Mouse (Mus musculus) B cell, adult 2 months (primary cell): ENCODE data around the gene Cpxm1.
A peak's percentile ranks its signal among the peaks of the same experiment; 100 is the strongest.

Source experiments
- DNase-seq, 2 experiments: peaks; one replicate each; pipeline ENCODE4 v3.0.0; 2022

Gene Cpxm1

DNA sequence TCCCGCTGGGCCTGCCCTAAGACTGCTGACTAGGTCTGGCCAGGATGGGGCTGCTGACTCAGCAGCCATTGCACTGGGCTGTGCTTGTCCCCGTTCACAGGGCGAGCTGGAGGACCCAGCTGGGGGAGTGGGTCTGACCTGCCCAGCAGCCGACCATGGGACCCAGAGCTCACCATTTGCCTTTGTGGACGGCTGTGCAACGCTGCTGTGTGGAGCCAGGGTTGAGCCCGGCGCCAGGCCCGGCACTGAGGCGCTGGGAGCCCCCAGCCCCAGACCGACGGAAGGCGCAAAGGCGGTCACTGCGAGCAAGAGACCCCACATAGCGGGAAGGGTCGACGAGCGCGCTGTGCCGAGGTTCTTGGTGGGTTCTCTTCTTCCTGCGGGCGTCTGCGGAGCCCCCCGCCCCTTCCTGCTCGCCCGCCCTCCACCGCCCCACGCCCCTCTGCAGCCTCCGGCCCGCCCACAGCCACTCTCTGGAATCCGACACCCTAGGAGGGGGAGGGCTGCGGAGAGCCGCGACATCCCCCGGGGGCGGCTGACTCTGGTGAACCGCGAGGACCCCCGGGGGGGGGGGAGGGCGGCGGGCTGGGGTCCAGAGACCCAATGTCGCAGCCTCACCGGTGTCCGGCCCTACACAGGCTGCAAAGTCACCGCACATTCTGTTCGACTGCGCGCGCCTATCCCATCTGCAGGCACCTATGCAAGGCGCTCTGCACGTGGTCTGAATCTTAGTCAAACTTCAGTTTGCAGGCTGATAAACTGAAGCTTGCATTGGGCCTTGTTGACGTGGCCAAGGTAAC is at the start of gene Cpxm1:
Gene Cpxm1 (minus strand): TSS at position 389 of the 800 bp plus-strand sequence.
- no peak for DNase-seq

- no peak for DNase-seq
These were observed 44.8 kb upstream of the Cpxm1 start for GRCm38 (mm10) chr2:130442162-130442561.

GRCm38 (mm10) chr2:130439840-130440480 is 42.6 kb upstream of the Cpxm1 start:
- DNase-seq: no peak

- no peak for DNase-seq
These were observed 41.5 kb upstream of the Cpxm1 start for GRCm38 (mm10) chr2:130438861-130439260.

GRCm38 (mm10) chr2:130436769-130437168 is 39.4 kb upstream of the Cpxm1 start:
- no peak for DNase-seq

- DNase-seq: peak; percentile 56 to 57
These were observed 35.8 kb upstream of the Cpxm1 start for GRCm38 (mm10) chr2:130433152-130433551.

GRCm38 (mm10) chr2:130432157-130432556 is 34.8 kb upstream of the Cpxm1 start:
- DNase-seq: no peak

GRCm38 (mm10) chr2:130430484-130430883 is 33.1 kb upstream of the Cpxm1 start:
- no peak for DNase-seq

DNA sequence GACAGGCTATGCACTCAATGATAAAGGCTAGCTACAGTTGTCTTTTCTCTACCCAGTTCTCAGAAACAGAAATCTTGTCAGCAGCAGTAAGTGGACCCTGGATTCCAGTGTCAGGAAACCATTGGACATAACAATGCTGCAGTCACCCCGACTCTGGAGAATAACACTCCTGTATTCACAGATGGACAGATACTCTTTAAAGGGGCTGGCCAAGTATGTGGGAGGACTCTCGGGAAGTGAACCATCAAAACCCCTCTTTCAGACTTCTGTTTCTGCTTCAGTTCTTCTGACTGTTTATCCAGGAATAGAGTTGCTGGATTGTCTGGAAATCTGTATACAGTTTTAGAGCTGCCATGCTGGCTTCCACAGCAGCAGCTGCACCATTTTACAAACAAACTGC is 32.5 kb upstream of the Cpxm1 start:
- DNase-seq: no peak

GRCm38 (mm10) chr2:130425112-130425511 is 27.7 kb upstream of the Cpxm1 start:
- peak in 1 of 2 experiments; percentile 2 for DNase-seq

- peak; percentile 95 to 96 for DNase-seq
These were observed 26.9 kb upstream of the Cpxm1 start, which contains the start of the genes Vps16 and Pced1a for GRCm38 (mm10) chr2:130424126-130424853. Gene Vps16 (plus strand): TSS chr2:130424339. Gene Pced1a (minus strand): TSS chr2:130424701.

DNA sequence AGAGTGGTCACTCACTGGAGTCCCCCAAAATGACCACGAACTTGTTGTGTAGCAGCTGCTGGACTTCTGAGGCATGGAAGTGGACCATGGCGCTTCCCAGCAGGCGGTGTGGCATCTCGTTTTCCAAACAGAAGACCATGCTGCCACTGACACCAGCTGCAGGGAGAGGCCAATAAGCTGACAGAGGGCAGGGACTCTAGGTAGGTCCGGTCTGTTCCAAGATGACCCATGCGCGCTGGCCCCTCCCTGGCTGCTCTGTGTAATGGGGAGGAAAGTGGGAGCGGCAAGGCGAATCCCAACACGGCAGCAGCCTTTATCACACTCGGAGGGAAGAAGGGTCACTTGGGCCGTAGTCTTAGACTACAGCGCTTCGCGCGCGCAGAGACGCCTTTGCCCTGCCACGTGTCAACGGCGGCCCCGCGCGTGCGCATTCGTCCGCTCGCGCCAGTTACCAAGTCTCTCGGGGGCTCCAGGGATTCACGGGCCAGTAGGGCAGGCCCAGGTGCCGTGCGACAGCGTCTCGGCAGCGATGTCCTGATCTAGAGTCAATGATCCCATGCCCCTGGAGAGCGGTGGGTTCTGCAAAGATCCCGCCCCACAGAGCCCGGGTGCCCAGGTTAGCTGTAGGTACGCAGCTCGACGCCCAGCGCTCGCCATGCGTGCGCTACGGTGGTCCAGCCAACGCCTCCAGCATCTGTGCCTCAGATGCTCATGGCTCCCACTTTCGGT is 26.2 kb upstream of the Cpxm1 start:
- DNase-seq: peak; percentile 85

- no peak for DNase-seq
These were observed 24.6 kb upstream of the Cpxm1 start for GRCm38 (mm10) chr2:130421781-130422620.

DNA sequence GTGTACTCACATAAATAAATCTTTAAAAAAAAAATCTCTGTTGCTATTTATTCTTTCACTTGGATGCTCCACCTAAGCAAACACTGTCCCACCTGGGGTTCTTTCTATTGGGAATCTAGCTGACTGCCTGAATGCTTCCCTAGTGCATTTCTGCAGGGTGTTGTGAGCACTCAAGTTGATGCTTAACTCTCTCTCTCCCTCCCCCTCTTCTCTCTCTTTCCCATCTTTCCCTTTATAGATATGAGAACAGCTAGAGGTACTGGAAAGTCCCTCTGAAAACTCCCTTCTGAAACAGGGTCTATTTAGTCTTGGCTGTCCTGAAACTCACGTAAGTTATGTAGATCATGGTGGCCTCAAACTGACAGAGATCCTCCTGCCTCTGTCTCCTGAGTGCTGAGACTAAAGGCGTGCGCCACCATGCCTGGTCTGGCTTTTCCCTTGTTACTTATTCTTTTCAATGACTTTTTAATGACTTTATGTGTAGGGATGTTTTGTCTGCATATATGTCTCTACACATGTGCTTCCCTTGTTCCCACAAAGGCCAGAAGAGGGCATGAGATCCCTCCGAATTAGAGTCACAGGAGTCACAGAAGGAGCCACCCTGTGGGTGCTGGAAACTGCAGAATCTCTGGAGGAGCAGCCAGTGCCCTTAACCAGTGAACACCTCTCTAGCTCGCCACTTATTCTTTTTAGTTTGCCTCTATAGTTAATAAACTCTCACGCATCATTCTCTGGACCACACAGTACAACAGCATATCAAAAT is 16.9 kb upstream of the Cpxm1 start:
- DNase-seq: no peak

DNA sequence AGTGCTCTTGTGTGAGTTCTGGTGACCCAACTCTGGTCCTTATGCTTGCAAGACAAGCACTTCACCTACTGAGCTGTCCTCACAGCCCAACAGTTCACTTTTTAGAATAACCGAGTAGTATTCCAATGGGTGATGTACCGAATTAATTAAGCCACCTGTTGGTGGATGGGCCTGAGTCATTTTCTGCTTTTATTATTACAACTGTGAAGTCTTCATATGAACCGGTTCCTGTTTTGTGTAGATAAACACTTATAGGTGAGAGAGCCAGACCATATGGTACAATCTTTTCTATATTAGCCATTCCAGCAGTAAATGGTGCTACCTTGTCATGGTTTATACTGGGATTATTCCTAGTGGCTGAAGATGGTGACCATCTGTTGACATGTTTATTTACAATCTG is 15.4 kb upstream of the Cpxm1 start:
- no peak for DNase-seq

DNA sequence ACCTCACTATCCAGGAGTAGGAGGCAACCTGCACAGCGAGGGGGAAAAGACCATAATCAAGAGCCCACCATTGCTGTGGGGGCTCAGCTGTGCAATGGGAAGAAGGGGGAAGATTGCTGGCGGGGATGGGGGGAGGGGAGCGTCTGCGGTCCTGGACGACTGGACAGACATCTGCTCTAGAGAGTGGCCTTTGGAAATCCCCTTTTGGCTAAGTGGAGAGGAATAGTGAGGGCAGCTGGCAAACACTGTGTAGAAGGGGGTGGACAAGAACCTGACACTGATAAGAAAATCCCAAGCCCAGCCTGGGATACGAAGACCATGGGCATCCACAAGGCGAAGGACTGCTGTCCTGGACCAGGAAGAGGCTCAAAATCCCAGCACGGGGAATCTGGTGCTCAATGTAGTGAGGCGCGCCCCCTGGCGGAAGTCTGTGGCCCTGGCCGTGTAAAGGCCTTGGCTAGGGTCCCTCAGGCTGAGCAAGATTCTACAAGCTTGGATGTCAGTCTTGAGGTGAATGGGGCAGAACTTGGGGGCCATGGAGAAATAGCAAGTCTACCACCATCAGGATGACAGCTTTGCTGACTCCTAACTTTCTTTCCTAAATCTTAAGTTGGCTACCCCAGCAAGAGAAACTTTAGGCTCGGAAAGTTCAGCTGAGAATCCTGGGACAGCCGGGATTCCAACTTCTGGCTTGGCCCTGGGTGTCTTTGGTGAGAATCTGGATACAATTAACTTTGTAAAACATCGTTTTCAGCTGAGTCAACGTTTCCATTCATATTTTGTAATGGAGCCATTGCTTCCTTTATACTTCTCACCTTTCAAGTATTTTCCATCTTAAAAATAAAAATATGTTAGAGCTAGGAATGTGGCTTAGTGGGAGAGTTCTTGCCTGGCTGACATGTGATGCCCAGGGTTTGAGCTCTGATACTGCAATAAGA is 14.5 kb upstream of the Cpxm1 start:
- peak; percentile 81 to 82 for DNase-seq

DNA sequence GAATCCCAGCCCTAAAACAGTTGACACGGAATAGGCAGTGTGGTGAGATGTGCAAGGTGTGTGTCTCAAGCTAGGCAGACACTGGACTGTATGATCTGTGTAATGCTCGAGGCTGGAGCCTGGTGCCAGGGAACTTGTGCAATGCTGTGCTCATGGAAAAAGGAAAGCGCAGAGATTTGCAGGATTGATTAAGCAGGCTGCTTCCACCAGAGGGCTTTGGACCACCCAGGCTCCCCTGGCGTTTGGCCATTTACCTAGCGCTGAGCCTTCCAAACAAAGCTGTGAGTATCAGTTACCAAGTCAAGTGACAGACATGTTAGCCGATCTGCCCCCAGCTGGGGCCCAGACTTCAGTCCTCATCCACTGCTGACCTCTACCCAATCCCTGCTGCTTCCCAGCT is 10.8 kb upstream of the Cpxm1 start:
- no peak for DNase-seq

DNA sequence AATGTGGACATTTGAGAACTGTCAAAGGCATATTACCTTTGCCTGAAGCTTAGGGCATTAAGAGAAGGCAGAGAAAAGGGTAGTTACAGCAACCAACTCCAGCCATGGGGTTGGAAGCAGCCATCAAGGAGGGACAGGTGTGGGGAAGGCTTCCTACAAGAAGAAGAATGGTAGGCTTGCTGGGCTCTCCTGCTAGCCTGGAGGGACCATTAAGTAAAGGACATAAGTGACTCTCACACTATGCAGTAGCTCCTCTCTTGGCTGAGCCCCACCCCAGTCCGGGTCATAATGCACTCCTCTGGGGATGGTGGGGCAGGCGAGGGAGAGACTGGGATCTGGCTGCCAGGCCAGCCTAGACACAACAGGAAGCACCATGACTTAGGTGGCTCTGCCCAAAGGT is 8.8 kb upstream of the Cpxm1 start, which contains the start of gene Tmem239:
Gene Tmem239 (plus strand): TSS at position 301 of the 400 bp plus-strand sequence.
- no peak for DNase-seq

DNA sequence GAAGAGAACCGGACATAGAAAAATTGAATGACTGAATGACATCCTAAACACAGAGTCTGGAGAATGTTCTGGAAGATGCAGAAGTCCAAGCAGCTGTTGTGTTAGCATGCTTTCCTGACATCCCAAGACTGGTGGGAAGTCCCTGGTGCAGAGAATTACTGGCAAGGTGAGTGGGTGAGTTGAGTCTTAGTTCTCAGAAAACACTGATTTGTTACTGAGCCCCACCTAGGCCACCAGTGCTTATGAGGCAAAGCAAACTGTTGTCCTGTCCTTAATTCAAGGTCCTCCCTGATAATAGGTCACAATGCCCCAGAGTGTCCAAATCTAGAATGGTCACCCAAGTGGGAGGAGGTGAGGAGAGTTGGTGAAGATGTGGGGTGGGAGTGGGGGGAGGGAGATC is 7.6 kb upstream of the Cpxm1 start, which contains the start of the genes Gm28372 and 1700020A23Rik:
Gene Gm28372 (plus strand): TSS at position 301 of the 400 bp plus-strand sequence.
Gene 1700020A23Rik (plus strand): TSS at position 321 of the 400 bp plus-strand sequence.
- no peak for DNase-seq

DNA sequence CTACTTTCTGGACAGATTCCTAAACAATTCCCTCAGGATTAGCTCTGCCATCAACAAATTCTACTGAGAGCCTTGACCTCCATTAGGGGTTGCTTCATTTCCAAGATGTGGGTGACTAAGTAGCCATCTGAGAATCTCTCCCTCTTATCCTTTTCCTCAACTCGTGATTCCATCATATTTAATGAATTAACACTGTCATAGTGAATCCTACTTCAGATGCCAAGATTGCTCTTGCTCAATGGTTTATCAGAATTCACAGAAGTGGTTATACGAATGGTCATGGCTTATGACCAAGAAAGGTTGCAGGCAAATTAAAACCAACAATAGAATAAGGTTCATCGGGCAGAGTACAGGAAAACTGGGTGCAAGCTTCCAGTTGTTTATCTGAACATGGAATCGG is 4.5 kb upstream of the Cpxm1 start:
- no peak for DNase-seq
